Mouse (Mus musculus): Measurements from ENCODE around the gene Trnau1ap. TPM values are rescaled to one million over a fixed set of nuclear protein-coding genes. Genes with fewer than 3 reads are reported as not detected.

The Trnau1ap gene
- 38.0 TPM for polyA plus RNA-seq (2014; fragmentation: Illumina TruSeq; extraction: RNeasy Lipid Tissue Mini Kit (QIAGEN cat#74804); ENCODE audit: low read depth, low replicate concordance)

GRCm38 (mm10) chr4:132329115-132329834 lies at the start of gene Trnau1ap:
Gene Trnau1ap, minus strand, starts transcription at chr4:132329538.

GRCm38 (mm10) chr4:132353481-132353885 lies 24.1 kb upstream of the Trnau1ap start, which contains the start of gene Rcc1:
Gene Rcc1, minus strand, starts transcription at chr4:132353605.

GRCm38 (mm10) chr4:132302939-132303479 lies 26.3 kb downstream of the Trnau1ap start, which contains the start of gene Rab42:
Gene Rab42, minus strand, starts transcription at chr4:132303385.

GRCm38 (mm10) chr4:132274156-132274862 lies 55.0 kb downstream of the Trnau1ap start, which contains the start of gene Taf12:
Gene Taf12, plus strand, starts transcription at chr4:132274375.

Other genes starting within 250 kb of the Trnau1ap start
- 0.45 TPM for gene Oprd1, start 185.1 kb downstream of the Trnau1ap start, polyA plus RNA-seq (2014; fragmentation: Illumina TruSeq; extraction: RNeasy Lipid Tissue Mini Kit (QIAGEN cat#74804); ENCODE audit: low read depth, low replicate concordance)
- 15.2 TPM for gene Ythdf2, start 117.2 kb downstream of the Trnau1ap start, polyA plus RNA-seq (2014; fragmentation: Illumina TruSeq; extraction: RNeasy Lipid Tissue Mini Kit (QIAGEN cat#74804); ENCODE audit: low read depth, low replicate concordance)
- gene Gmeb1, start 67.9 kb downstream of the Trnau1ap start, polyA plus RNA-seq (2014; fragmentation: Illumina TruSeq; extraction: RNeasy Lipid Tissue Mini Kit (QIAGEN cat#74804); ENCODE audit: low read depth, low replicate concordance) = 7.6 TPM
- gene Taf12, start 55.2 kb downstream of the Trnau1ap start, polyA plus RNA-seq (2014; fragmentation: Illumina TruSeq; extraction: RNeasy Lipid Tissue Mini Kit (QIAGEN cat#74804); ENCODE audit: low read depth, low replicate concordance) = 31.2 TPM
- gene Rab42, start 26.2 kb downstream of the Trnau1ap start, polyA plus RNA-seq (2014; fragmentation: Illumina TruSeq; extraction: RNeasy Lipid Tissue Mini Kit (QIAGEN cat#74804); ENCODE audit: low read depth, low replicate concordance) = 2.6 TPM
- 7.1 TPM for gene Rcc1, start 24.1 kb upstream of the Trnau1ap start, polyA plus RNA-seq (2014; fragmentation: Illumina TruSeq; extraction: RNeasy Lipid Tissue Mini Kit (QIAGEN cat#74804); ENCODE audit: low read depth, low replicate concordance)
- 15.9 TPM for gene Phactr4, start 93.0 kb upstream of the Trnau1ap start, polyA plus RNA-seq (2014; fragmentation: Illumina TruSeq; extraction: RNeasy Lipid Tissue Mini Kit (QIAGEN cat#74804); ENCODE audit: low read depth, low replicate concordance)
- gene Med18, start 134.4 kb upstream of the Trnau1ap start, polyA plus RNA-seq (2014; fragmentation: Illumina TruSeq; extraction: RNeasy Lipid Tissue Mini Kit (QIAGEN cat#74804); ENCODE audit: low read depth, low replicate concordance) = 1.9 TPM
- gene Sesn2, start 181.0 kb upstream of the Trnau1ap start, polyA plus RNA-seq (2014; fragmentation: Illumina TruSeq; extraction: RNeasy Lipid Tissue Mini Kit (QIAGEN cat#74804); ENCODE audit: low read depth, low replicate concordance) = 2.8 TPM
- gene Atpif1, start 204.1 kb upstream of the Trnau1ap start, polyA plus RNA-seq (2014; fragmentation: Illumina TruSeq; extraction: RNeasy Lipid Tissue Mini Kit (QIAGEN cat#74804); ENCODE audit: low read depth, low replicate concordance) = 392 TPM
- 97.1 TPM for gene Dnajc8, start 206.0 kb upstream of the Trnau1ap start, polyA plus RNA-seq (2014; fragmentation: Illumina TruSeq; extraction: RNeasy Lipid Tissue Mini Kit (QIAGEN cat#74804); ENCODE audit: low read depth, low replicate concordance)
- 1.5 TPM for gene Ptafr, start 234.5 kb upstream of the Trnau1ap start, polyA plus RNA-seq (2014; fragmentation: Illumina TruSeq; extraction: RNeasy Lipid Tissue Mini Kit (QIAGEN cat#74804); ENCODE audit: low read depth, low replicate concordance)

Measured in heart, adult 10 weeks (tissue).